Mouse (Mus musculus) intestine, postnatal 0 days (tissue): ENCODE data around the gene Slc12a1. TPM values are rescaled to one million over a fixed set of nuclear protein-coding genes. Genes with fewer than 3 reads are reported as not detected.

Experiments used
- ATAC-seq: fragments of 200-750 bp; cut with Nextera tagmentation; 2 replicates; pipeline ENCODE4 v1.8.0; 2017; ENCODE audit warnings: mild to moderate bottlenecking, moderate TSS enrichment, moderate library complexity
- H3K27ac ChIP-seq: fragments of 300-500 bp; sonication (generic); 2 replicates; pipeline ENCODE4 v1.5.1; 2014; ENCODE audit warnings: mild to moderate bottlenecking, low read depth, low read length, moderate library complexity
- H3K27me3 ChIP-seq: fragments of 300-500 bp; sonication (generic); replicated peaks from 2 replicates; pipeline ENCODE4 v1.6.1; 2014; ENCODE audit warnings: low read length, mixed read lengths; ENCODE audit not compliant: control insufficient read depth, insufficient read depth
- H3K36me3 ChIP-seq: fragments of 300-500 bp; sonication (generic); 2 replicates; pipeline ENCODE4 v1.6.1; 2014; ENCODE audit warnings: mild to moderate bottlenecking, moderate library complexity; ENCODE audit not compliant: control insufficient read depth, insufficient read depth
- H3K4me1 ChIP-seq: fragments of 300-500 bp; sonication (generic); replicated peaks from 2 replicates; pipeline ENCODE4 v1.6.1; 2014; ENCODE audit warnings: antibody characterized with exemption, low read length, mixed read lengths; ENCODE audit not compliant: control insufficient read depth, insufficient read depth
- H3K4me2 ChIP-seq: fragments of 300-500 bp; sonication (generic); replicated peaks from 2 replicates; pipeline ENCODE4 v1.6.1; 2014; ENCODE audit warnings: low read depth, mild to moderate bottlenecking, moderate library complexity
- H3K4me3 ChIP-seq: fragments of 300-500 bp; sonication (generic); 2 replicates; pipeline ENCODE4 v1.5.1; 2014; ENCODE audit warnings: low read depth, low read length
- H3K9ac ChIP-seq: fragments of 300-500 bp; sonication (generic); 2 replicates; pipeline ENCODE4 v1.6.1; 2014; ENCODE audit warnings: mild to moderate bottlenecking, low read depth, low read length
- H3K9me3 ChIP-seq: fragments of 300-500 bp; sonication (generic); 2 replicates; pipeline ENCODE4 v1.6.1; 2016; ENCODE audit warnings: mixed run types; ENCODE audit not compliant: control insufficient read depth
- CTCF ChIP-seq: sonication (generic); IDR thresholded peaks from 2 replicates; pipeline ENCODE4 v1.5.1; 2016; ENCODE audit warnings: low read depth, mild to moderate bottlenecking, control low read depth, antibody characterized with exemption, moderate library complexity
- WGBS: fragments of 180-500 bp; shearing (Covaris S2); extraction: QIAGEN DNeasy Blood & Tissue Kit; methylation state at CpG from one replicate; pipeline ENCODE4 v1.1.7; 2014; 5-methylcytosine and 5-hydroxymethylcytosine counted together
- polyA plus RNA-seq: library from polyadenylated mRNA; unstranded; fragments of >200 nt; fragmentation: Nextera tagmentation; extraction: Ambion mirVana; gene quantifications from 2 replicates; pipeline ENCODE4 v1.2.1, GENCODE M21; 2015

The Slc12a1 gene
- polyA plus RNA-seq, 1 experiment from 2014 or later, result not detected

- Histone ChIP-seq H3K4me2 (no peak overlapping the region), H3K27ac (no peak overlapping the region), H3K4me1 (no peaks in the 10 kb centered on the region), H3K36me3 (peaks cover 14% of the 10 kb centered on the region; the same call in 1 of the 2 replicates), H3K9me3 (no peaks in the 10 kb centered on the region), H3K4me3 (no peak overlapping the region), H3K27me3 (no peaks in the 10 kb centered on the region), H3K9ac (no peak overlapping the region)
- TF ChIP-seq CTCF, result peak; percentile 78
- WGBS, result 82% methylated on average over 14 of the region's 14 CpGs
- ATAC-seq, result no peak
These were observed 107.2 kb downstream of the Slc12a1 start for GRCm38 (mm10) chr2:125259230-125260120.

- Histone ChIP-seq H3K9ac (no peak overlapping the region), H3K4me1 (no peaks in the 10 kb centered on the region), H3K27ac (no peak overlapping the region), H3K4me3 (no peak overlapping the region), H3K9me3 (no peaks in the 10 kb centered on the region), H3K4me2 (no peak overlapping the region), H3K36me3 (peaks cover 14% of the 10 kb centered on the region; the same call in 1 of the 2 replicates), H3K27me3 (no peaks in the 10 kb centered on the region)
- TF ChIP-seq CTCF, result no peak
- 75% methylated on average over 2 of the region's 2 CpGs for WGBS
- ATAC-seq, result no peak
These were observed 108.0 kb downstream of the Slc12a1 start for GRCm38 (mm10) chr2:125260326-125260725.

DNA sequence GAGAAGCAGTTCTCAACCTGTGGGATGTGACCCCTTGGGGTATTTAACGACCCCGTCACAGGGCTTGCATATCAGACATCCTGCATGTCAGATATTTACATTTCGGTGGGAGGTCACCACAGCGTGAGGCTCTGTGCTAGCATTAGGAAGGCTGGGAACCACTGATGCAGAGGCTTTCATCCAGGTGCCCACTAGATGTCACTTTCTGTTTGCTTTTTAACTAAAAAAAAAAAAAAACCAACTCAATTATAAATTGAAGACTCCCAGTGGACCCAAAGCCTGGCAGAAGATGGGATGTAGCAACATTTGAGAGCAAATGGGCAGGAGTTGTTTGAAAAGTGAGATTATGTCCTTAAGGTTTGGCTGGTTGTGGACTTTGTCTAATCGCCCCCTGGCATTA lies 110.8 kb downstream of the Slc12a1 start:
- Histone ChIP-seq H3K36me3 (peaks cover 2% of the 10 kb centered on the region; the same call in 1 of the 2 replicates), H3K4me1 (no peaks in the 10 kb centered on the region), H3K4me2 (no peak overlapping the region), H3K9ac (no peak overlapping the region), H3K27ac (no peak overlapping the region), H3K4me3 (no peak overlapping the region), H3K9me3 (no peaks in the 10 kb centered on the region), H3K27me3 (no peaks in the 10 kb centered on the region)
- peak; percentile 60 for TF ChIP-seq CTCF
- WGBS, result 28% methylated on average over 5 of the region's 5 CpGs
- no peak for ATAC-seq

DNA sequence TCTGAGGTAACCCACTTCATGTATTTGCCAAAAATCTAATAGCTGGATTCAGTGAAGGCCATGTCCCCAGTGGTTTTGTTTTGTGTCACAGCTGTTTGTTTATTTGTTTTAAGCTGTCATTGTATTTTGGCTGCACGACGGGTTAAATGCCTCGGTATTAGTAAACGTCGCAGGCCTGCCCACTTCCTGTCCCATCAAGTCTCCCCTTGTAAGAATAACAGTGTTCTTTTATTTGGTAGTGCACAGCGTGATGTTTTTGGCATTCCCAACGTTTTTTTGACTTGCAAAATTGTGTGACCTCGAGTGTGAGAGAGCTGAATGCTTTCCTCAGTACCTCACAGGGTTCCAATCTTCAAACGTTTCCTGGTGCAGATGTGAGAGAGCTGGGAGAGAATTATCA lies 111.4 kb downstream of the Slc12a1 start:
- H3K27ac ChIP-seq, result no peak overlapping the region
- 32% methylated on average over 9 of the region's 9 CpGs for WGBS
- H3K9me3 ChIP-seq, result no peaks in the 10 kb centered on the region
- no peaks in the 10 kb centered on the region for H3K4me1 ChIP-seq
- no peak overlapping the region for H3K4me2 ChIP-seq
- TF ChIP-seq CTCF, result no peak
- H3K27me3 ChIP-seq, result no peaks in the 10 kb centered on the region
- ATAC-seq, result no peak
- H3K4me3 ChIP-seq, result no peak overlapping the region
- H3K9ac ChIP-seq, result no peak overlapping the region
- H3K36me3 ChIP-seq, result no peaks in the 10 kb centered on the region

- H3K27me3 ChIP-seq, result no peaks in the 10 kb centered on the region
- no peak overlapping the region for H3K27ac ChIP-seq
- no peaks in the 10 kb centered on the region for H3K36me3 ChIP-seq
- H3K4me1 ChIP-seq, result no peaks in the 10 kb centered on the region
- ATAC-seq, result no peak
- H3K9me3 ChIP-seq, result no peaks in the 10 kb centered on the region
- 60% methylated on average over 1 of the region's 1 CpGs for WGBS
- no peak overlapping the region for H3K4me3 ChIP-seq
- no peak overlapping the region for H3K4me2 ChIP-seq
- no peak overlapping the region for H3K9ac ChIP-seq
- TF ChIP-seq CTCF, result no peak
These were observed 116.6 kb downstream of the Slc12a1 start for GRCm38 (mm10) chr2:125268876-125269275.

DNA sequence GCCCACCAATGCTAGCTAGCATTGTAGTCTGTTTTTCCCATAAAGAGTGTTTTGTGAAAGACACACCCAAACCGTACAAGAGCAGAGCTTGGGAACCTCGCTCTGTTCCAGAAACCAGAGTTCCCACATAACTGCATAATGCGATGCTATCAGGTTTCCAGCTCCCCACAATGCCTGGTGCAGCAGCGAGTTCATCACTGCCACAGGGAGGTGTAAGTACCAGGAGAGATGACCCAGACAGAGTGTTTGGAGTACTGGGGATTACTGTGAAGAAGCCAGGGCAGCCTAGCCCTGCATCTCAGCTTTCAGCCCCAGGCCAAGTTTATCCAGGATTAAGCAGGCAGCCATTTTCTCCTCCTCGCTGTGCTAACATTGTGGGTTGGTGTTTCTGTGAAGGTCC lies 123.3 kb downstream of the Slc12a1 start:
- Histone ChIP-seq H3K27me3 (no peaks in the 10 kb centered on the region), H3K4me3 (no peak overlapping the region), H3K27ac (no peak overlapping the region), H3K36me3 (no peaks in the 10 kb centered on the region), H3K9me3 (no peaks in the 10 kb centered on the region), H3K4me1 (no peaks in the 10 kb centered on the region), H3K4me2 (no peak overlapping the region), H3K9ac (no peak overlapping the region)
- ATAC-seq, result no peak
- WGBS, result 65% methylated on average over 5 of the region's 5 CpGs
- no peak for TF ChIP-seq CTCF
